Mouse (Mus musculus): ENCODE results near the gene Lrmda. TPM values are rescaled to one million over a fixed set of nuclear protein-coding genes. Genes with fewer than 3 reads are reported as not detected.

The Lrmda gene
- polyA plus RNA-seq, 1 experiment: not detected

- peak; percentile 84 for DNase-seq (ENCODE audit: low read depth)
- TF ChIP-seq POLR2A (IDR thresholded peaks at IDR 0.05; ENCODE audit: borderline replicate concordance, extremely low read depth, insufficient read depth, insufficient read length, poor library complexity, severe bottlenecking) (no peak), CTCF (IDR thresholded peaks at IDR 0.05; ENCODE audit: borderline replicate concordance, extremely low read depth, insufficient read depth, insufficient read length) (no peak)
Observed at GRCm38 (mm10) chr14:22265229-22265905, 245.9 kb downstream of the Lrmda start.

- DNase-seq (ENCODE audit: low read depth): no peak
- TF ChIP-seq CTCF (IDR thresholded peaks at IDR 0.05; ENCODE audit: borderline replicate concordance, extremely low read depth, insufficient read depth, insufficient read length) (no peak), POLR2A (IDR thresholded peaks at IDR 0.05; ENCODE audit: borderline replicate concordance, extremely low read depth, insufficient read depth, insufficient read length, poor library complexity, severe bottlenecking) (no peak)
Observed at GRCm38 (mm10) chr14:22269812-22270211, 250.3 kb downstream of the Lrmda start.

DNA sequence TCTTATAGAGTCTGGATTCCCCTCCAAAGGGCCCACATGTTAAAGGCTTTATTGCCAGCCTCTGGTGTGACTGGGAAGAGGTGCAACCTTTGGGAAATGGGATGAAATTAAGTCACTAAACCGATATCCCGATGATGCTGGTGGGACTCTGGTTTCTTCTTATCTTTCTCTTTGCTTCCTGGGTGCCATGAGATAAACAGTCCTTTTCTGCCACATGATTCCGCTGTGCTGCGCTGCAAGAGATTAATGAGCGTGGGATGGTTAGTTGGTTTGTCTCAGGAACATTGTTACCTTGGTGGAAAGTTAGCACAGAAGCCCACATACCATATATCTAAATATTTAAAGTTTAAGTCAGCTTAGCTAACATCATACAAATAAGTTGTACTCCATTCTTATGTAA is 258.5 kb downstream of the Lrmda start:
- TF ChIP-seq POLR2A (IDR thresholded peaks at IDR 0.05; ENCODE audit: borderline replicate concordance, extremely low read depth, insufficient read depth, insufficient read length, poor library complexity, severe bottlenecking) (no peak), CTCF (IDR thresholded peaks at IDR 0.05; ENCODE audit: borderline replicate concordance, extremely low read depth, insufficient read depth, insufficient read length) (no peak)
- DNase-seq (ENCODE audit: low read depth): no peak

DNA sequence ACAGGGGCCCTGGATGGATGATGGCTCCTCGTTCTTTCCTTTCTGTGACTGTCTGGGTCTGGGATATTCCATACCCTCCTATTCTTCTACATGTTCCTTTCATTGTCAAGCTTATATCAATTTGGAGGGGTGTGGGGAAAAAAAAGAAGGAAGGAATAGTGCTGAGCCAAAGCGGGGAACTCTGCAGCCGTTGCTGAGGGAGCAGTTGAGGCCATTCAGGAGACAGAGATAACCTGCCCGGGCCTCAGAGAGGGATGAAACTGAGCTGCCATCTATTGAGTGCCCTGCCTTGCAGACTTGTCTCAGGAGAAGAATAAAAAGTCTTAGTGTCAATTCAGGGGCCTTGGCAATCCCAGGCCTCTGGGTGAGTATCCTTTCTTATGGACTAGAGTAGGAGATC is 260.1 kb downstream of the Lrmda start:
- DNase-seq (ENCODE audit: low read depth): no peak
- TF ChIP-seq CTCF (IDR thresholded peaks at IDR 0.05; ENCODE audit: borderline replicate concordance, extremely low read depth, insufficient read depth, insufficient read length): no peak

- TF ChIP-seq CTCF (IDR thresholded peaks at IDR 0.05; ENCODE audit: borderline replicate concordance, extremely low read depth, insufficient read depth, insufficient read length): no peak
- DNase-seq (ENCODE audit: low read depth): peak; percentile 72
Observed at GRCm38 (mm10) chr14:22281630-22282029, 262.1 kb downstream of the Lrmda start.

DNA sequence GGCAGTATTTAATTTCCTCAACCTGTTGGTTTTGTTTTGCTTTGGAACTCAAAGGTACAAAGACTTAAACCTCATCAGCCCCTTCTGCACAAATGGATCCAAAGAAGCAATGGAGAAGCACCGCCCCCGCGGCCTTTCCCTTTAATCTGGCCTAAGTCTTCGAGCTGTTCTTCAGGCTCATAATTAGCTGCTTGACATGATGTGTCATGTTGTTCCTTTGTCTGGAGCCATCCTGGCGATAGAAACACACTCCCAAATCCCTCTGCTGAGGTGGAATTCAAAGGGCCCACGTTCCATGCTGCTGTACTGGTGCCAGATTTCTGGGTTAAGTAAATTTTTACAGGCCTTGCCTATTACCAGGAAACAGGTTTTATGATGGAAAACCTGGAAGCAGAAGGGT is 263.3 kb downstream of the Lrmda start:
- peak; percentile 86 for DNase-seq (ENCODE audit: low read depth)

GRCm38 (mm10) chr14:22283722-22284121 is 264.2 kb downstream of the Lrmda start:
- TF ChIP-seq POLR2A (IDR thresholded peaks at IDR 0.05; ENCODE audit: borderline replicate concordance, extremely low read depth, insufficient read depth, insufficient read length, poor library complexity, severe bottlenecking) (no peak), CTCF (IDR thresholded peaks at IDR 0.05; ENCODE audit: borderline replicate concordance, extremely low read depth, insufficient read depth, insufficient read length) (peak; percentile 39; the same call in 1 of the 2 replicates)
- DNase-seq (ENCODE audit: low read depth): no peak

More for the DNA sequence above, 263.3 kb downstream of the Lrmda start:
- TF ChIP-seq POLR2A (IDR thresholded peaks at IDR 0.05; ENCODE audit: borderline replicate concordance, extremely low read depth, insufficient read depth, insufficient read length, poor library complexity, severe bottlenecking) (no peak), CTCF (IDR thresholded peaks at IDR 0.05; ENCODE audit: borderline replicate concordance, extremely low read depth, insufficient read depth, insufficient read length) (no peak)

DNA sequence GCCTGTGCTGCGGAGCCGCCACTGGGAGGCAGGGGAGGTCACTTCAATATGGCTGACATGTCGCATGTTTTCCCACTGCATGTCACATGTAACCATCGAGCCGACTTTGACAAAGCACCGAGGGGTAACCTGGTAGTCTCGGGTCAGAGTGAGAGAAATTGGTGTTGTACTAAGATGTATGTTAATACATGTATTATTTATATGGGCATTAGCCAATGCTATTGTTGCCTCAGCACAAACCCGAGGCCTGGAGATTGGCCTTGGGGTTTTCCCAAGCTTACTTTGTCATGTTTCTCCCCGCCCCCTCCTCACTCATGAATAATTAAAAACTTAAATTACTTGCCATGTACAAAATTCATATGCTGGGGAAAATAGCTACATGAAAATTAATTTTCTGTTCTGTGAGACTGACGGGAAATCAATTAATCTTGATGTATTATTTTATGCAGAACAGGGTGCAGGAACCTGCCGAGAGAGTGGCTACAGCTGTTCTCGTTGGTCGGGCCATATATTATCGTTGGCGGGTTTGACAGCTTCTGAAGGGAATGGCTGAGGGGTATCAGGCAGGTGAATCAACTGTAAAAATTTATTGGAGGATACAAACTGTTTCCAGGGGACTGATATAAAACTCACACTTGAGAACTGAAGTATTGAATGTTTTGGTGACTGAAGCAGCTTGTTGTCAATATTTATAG is 265.5 kb downstream of the Lrmda start:
- TF ChIP-seq CTCF (IDR thresholded peaks at IDR 0.05; ENCODE audit: borderline replicate concordance, extremely low read depth, insufficient read depth, insufficient read length) (no peak), POLR2A (IDR thresholded peaks at IDR 0.05; ENCODE audit: borderline replicate concordance, extremely low read depth, insufficient read depth, insufficient read length, poor library complexity, severe bottlenecking) (no peak)
- peak; percentile 21 for DNase-seq (ENCODE audit: low read depth)

DNA sequence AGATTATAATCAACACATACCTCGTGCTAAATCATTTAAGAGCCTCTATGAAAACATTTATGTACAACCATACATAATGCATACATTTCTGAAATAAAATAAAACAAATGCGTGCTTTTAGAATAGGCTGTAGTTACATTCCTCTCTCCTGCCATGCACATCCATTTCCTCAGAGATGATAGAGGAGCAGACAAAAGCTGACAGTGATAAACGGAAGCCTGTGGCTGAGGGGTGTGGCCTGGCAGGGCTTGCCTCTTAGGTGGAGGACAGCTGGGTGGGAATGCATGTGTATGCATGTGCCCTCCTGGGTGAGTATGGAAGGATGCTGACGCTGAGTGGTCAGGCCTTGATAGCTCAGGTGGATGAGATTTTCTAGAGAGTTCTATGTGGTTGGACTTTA is 266.3 kb downstream of the Lrmda start:
- TF ChIP-seq POLR2A (IDR thresholded peaks at IDR 0.05; ENCODE audit: borderline replicate concordance, extremely low read depth, insufficient read depth, insufficient read length, poor library complexity, severe bottlenecking): no peak
- no peak for DNase-seq (ENCODE audit: low read depth)

- DNase-seq (ENCODE audit: low read depth): peak; percentile 31
- TF ChIP-seq CTCF (IDR thresholded peaks at IDR 0.05; ENCODE audit: borderline replicate concordance, extremely low read depth, insufficient read depth, insufficient read length): no peak
- TF ChIP-seq POLR2A (IDR thresholded peaks at IDR 0.05; ENCODE audit: borderline replicate concordance, extremely low read depth, insufficient read depth, insufficient read length, poor library complexity, severe bottlenecking): no peak
Observed at GRCm38 (mm10) chr14:22288179-22288578, 268.7 kb downstream of the Lrmda start.

GRCm38 (mm10) chr14:22289380-22289922 is 269.9 kb downstream of the Lrmda start:
- no peak for TF ChIP-seq CTCF (IDR thresholded peaks at IDR 0.05; ENCODE audit: borderline replicate concordance, extremely low read depth, insufficient read depth, insufficient read length)
- no peak for TF ChIP-seq POLR2A (IDR thresholded peaks at IDR 0.05; ENCODE audit: borderline replicate concordance, extremely low read depth, insufficient read depth, insufficient read length, poor library complexity, severe bottlenecking)
- no peak for DNase-seq (ENCODE audit: low read depth)

- no peak for TF ChIP-seq POLR2A (IDR thresholded peaks at IDR 0.05; ENCODE audit: borderline replicate concordance, extremely low read depth, insufficient read depth, insufficient read length, poor library complexity, severe bottlenecking)
- TF ChIP-seq CTCF (IDR thresholded peaks at IDR 0.05; ENCODE audit: borderline replicate concordance, extremely low read depth, insufficient read depth, insufficient read length): no peak
- DNase-seq (ENCODE audit: low read depth): no peak
Observed at GRCm38 (mm10) chr14:22294371-22294770, 274.9 kb downstream of the Lrmda start.
